Mouse (Mus musculus) testis, postnatal 14 days (tissue): ENCODE measurements around the gene Apopt1.

ENCODE experiments used
- DNase-seq: peaks from one replicate; pipeline ENCODE4 v3.0.0; 2021; ENCODE audit warnings: low spot score

Apopt1 gene

DNA sequence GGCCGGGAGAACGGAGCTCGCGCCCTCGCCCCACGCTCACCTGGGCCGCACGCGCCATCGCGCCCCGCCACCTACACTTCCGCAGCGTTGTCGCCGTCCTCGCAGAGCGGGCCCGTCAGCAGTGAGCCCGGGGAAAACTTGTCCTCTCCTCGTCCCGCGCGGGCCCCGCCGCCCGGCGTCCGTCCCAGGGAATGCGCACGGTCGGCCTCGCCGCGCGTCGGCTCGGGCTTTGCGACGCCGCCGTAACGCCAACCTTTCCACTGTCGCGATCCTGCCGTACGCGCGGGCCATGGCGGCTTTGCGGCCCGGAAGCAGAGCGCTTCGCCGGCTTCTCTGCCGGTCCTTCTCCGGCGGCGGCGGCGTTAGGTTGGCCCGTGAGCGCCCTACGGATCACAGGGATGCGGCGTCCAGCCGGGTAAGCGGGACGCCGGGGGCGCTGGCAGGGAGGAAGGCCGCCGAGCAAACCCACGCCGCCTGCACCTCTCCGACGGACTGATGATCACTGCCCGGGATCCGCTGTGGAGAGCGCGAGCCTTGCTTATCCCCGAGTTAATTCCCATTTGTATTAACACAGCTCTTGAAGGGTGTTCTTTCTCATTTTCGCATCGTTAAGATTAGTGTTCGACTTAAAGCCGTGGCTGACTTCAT, at the start of gene Apopt1, which contains the start of gene Bag5:
Gene Apopt1, plus strand, starts transcription at position 258 of the 648 bp plus-strand sequence.
Gene Bag5, minus strand, starts transcription at position 254 of the 648 bp plus-strand sequence.
- peak; percentile 91 for DNase-seq

DNA sequence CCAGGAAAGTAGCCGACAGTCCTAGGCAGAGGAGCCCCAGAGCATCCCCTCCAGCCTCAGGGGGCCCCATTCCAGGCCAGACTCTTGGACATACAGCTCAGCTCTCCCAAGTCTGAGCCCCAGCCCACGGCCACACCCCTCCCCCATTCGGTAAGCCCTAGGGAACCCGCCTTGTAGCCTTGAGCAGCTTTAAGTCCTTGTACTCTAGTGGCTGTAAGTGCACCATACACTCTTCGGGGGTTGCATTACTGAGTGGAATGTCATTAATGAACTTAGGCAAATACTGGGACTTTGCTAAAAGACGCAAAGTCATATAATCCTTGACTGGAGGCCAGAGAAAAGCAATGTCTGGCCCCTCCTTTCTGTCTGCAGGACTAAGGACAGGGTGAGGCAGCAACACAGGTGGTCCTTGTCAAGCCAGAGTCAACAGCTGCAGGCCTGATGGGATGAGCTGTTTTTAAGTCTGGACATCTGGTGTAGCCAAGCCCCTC, 48.9 kb upstream of the Apopt1 start:
- DNase-seq: peak; percentile 43

DNA sequence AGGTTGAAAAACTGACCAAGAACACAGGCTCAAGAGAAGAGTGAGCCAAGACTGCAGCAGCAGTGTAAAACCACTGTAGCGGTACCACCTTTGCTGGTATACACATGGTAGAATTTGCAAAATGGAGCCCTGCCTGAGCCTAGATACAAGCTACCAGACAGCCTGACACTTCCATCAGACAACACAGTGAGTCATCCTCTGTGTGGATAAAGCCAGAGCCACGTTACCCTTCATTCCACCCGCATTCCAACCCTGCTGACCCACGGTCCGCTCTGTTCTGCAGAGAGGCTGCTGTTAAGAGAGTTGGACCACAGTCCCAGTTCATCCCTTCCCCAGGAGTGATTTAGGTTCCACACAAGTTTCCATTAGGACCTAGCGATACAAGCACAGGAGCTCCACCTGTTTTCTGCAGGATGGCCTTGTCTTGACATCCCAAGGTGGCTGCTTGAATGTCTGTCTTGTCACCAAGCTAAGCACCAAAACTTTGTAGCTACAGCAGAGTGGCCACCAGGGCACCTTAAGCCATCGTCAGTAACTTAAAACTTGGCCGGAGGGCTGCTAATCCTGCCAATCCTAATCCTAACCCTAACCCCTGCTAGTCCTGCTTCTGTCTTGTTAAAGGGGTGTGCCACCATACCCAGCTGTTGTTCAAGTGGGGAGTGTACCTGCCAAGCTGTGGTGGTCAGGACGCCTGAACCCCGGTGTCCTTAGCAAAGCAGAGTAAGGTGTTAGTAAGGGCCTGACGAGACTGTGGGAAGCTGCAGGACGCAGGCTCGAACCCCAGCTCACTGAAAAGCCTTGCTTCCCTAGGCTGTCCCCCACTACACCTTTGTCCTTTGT, 47.8 kb upstream of the Apopt1 start:
- DNase-seq: no peak

DNA sequence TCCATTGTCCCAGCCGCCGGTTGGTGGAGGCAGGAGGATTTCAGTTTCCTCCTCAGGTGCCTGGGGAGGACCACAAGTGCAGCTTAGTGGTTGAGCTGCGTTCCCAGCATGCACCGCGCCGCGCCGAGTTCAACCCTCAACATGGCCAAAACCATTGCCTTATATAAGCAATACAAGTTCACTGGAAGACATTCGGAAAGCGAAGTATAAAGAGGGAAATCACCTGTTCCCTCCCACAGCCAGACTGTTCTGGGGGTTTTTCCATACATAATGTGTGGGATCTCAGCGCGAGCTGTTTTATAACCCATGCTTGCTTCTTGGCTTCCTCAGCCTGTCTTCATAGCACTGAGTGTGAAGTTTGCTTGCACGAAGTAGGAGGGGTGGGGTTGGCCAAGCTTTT, 46.7 kb upstream of the Apopt1 start:
- no peak for DNase-seq

DNA sequence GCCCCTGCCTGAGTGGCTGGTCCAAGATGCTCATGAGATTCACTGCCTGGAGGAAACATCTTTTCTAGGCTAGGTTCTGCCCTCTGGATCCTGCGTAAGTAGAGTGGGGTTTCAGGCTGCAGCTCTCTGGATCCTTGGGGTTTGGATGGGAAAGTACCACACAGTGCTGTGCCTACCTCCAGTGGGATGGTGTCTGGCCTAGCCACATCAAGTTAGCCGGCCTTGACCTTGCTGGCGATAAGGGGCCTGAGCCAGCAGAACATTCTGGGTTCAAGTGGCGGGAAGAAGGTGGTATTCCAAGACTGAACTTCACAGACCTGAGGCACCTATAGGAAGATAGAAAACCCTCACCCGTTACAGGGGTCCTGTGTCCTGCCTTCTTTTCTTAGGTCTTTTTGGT, 45.6 kb upstream of the Apopt1 start:
- DNase-seq: no peak

DNA sequence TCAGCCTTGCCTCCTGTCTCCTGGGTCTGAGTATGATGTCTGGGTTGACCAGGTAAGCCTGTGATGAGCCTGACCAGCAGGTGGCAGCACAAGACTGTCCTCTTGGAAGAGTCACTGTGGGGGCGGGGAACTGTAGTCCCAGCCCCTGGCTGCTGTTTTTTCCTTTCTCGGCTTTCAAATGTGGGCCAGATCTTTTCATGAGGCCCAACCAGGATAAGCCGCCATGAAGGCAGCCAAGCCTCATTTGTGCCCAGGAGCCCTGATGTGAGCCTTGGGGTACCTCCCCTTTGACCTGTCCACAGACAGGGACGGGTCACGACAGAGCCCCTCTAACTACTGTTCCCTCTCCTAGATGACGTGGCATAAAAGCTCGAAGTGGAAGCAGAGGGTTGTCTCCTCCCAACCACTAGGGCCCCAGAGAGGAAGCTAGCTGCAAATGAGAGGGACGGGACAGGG, 44.6 kb upstream of the Apopt1 start:
- peak; percentile 79 for DNase-seq

DNA sequence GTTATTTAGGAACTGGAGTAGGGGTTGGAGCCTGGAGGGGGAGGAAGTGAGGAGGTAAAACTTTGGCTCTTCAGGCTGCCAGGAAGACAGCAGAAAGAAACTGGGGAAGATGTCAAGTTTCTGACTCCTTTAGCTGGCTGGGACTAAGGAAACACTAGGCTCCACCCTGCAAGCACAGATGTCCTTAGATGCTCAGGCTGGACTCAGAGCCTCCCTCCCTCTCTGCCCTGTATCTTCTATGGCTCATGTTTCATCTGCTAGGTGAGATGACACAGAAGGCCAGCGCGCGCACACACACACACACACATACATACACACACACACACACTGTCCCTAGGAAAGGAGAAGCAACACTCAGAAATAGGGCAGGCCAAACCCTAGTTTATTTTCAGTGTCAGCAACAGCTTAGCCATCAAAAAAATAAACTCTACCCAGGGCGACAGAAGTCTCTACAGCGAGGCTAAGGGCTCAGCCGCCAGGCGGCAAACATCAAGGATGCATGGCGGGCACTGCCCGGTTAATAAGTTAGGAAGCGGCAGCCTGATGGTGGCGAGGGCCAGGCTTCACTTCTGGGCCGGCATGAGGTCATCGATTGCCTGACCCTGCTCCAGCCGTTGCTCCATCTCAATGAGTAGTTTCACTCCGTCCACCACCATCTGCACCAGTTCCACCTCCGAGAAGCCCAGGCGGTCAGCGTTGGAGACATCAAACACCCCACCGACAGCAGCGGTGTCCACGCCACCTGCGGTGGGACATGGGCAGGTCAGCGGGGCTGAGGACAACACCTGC, 43.9 kb upstream of the Apopt1 start:
- peak; percentile 41 for DNase-seq

DNA sequence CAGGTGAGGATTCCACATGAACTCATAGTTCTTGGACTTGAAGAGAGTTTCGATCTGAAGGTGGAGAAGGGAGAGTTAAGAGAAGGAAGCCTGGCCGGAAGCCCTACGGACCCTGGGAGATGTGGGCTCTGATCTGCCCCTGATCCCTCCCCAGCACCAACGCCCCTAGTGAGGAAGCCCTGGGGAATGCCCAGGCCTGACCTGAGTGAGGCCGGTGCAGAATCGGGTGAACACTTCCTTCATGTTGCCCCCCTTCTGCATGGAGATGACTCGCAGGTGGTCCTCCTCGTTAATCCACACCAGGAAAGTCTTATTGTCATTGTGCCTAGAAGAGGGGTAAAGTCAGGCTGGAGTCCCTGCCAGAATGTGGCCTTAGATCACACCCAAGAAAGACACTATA, 43.1 kb upstream of the Apopt1 start:
- no peak for DNase-seq

DNA sequence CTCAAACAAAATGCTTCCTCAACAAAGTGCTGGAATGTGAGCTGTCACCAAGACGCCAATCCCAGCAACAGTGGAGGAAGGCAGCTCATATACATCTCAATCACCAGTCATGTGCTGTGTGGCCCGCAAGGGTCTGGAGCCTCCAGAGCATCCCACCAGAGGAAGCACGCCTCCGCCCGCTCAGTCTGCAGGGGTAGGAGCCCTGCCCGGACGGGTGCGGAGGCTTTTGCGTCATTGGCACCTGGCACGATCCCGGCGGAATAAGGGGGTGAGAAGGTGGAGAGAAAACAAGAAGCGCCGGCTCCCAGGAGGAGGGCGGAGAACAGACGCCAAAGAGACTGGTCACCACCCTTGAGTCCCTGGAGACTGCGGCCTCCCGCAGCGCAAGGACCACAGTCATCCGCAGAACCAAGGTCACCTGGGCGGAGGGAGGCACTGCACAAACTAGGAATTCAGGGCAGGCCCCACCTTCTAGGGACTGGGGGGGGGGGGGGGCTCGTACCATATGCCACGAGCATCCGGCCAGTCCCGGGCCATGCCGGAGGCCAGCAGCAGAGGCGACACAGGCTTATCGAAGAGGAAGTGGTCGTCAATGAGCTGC, 42.6 kb upstream of the Apopt1 start:
- no peak for DNase-seq

DNA sequence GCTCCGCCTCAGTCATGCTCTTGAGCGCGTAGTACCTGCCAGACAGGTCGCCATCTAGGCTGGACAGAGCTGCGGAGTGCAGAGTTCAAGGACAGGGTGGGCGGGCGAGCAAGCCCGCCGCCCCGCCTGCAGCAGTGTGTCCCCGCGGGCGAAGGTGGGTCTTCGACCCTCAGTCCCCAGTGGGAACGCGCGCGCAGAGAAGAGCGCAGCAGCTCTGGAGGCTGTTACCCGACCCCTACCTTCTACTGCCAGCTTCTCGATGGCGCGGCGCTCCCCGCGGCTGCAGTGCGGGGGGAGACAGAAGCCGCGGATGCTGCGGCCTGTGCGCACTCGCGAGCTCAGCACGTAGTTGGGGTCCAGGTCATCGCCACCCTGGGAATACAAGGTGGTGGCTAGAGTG, 42.1 kb upstream of the Apopt1 start:
- no peak for DNase-seq

DNA sequence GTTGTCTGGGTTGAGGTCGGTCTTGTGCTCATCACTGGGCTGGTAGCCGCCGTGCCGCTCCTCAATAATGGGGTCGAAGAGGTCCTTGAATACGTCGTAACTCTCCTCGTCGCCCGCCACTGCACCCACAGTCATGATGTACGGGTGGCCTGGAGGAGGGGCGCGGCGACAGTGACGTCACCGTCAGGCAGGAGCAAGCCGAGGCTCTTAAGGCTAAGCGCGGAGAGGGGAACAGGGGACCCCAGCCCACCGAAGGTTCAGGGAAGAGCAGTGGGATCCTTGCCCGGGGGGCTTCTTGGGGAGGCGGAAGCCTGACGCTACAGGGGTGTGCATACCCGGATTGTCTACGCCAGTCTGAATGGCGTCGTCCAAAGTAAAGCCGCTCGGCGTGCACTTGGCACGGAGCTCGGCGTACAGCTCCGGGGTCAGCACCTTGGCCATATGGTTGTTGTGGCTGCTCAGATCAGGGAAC, 41.6 kb upstream of the Apopt1 start:
- no peak for DNase-seq

DNA sequence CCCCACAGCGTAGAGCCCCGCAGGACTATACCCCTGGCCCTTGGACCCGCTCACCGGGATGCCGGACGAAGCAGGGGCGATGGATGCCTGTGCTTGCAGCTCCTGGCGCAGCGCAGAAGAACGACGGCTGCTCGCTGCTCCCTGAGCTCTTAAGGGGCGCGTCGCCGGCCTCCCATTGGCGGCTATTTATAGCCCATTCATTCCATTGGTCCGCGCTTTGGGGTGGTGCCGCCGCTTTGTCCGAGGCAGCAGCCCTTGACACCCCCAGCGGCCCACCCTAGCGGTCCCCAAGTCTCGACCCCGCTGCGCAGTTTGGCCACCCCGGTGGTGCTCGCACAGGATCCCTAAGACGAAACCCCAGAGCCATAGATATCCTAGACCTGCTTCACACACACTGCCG, 40.9 kb upstream of the Apopt1 start, which contains the start of gene Ckb:
Gene Ckb, minus strand, starts transcription at position 163 of the 400 bp plus-strand sequence.
- peak; percentile 70 for DNase-seq

DNA sequence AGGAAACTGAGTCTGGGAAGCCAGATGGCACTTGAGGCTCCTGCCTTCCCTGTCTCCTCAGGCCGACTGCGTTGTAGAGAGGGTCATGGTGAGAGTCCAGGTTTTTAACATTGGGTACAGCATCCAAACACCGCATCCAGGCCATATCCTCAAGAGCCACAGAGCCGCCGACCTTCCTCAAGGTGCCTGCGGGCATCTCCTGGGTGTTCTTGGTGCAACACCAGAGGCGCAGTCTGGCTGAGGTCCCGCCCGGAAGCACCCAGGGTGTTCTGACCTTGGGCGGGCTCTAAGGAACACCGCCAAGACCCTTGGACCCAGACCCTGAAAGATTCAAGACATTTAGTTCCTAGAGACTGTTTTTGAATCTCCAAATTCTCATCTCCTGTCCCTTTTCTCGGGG, 40.5 kb upstream of the Apopt1 start:
- no peak for DNase-seq

DNA sequence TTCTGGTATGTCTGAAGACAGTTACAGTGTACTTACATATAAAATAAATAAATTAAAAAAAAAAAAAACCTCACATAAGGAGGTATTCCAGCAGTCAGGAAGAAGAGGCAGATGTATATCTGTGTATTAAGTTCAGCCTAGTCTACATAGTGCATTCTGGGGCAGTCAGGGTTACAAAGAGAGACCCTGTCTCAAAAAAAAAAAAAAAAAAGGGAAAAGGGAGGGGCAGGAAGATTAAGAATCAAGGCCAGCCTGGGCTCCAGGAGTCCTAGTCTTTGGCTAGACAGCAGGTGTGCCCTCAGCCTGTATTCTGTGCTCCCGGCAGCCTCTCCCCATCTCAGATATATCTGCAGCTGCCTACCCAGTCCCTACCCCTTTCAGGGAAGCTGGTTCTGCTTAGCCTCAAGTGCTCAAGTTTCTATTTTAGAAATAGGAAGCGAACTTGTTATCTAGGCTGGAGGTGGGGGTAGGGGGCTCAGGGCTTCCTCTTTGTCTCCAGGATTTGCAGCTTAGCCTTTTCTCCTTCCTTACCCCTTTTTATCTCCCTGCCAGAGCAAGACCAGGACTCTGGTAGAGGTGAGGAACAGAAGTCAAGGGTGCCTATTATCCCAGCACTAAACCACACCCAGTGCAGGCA, 38.1 kb upstream of the Apopt1 start:
- DNase-seq: no peak

DNA sequence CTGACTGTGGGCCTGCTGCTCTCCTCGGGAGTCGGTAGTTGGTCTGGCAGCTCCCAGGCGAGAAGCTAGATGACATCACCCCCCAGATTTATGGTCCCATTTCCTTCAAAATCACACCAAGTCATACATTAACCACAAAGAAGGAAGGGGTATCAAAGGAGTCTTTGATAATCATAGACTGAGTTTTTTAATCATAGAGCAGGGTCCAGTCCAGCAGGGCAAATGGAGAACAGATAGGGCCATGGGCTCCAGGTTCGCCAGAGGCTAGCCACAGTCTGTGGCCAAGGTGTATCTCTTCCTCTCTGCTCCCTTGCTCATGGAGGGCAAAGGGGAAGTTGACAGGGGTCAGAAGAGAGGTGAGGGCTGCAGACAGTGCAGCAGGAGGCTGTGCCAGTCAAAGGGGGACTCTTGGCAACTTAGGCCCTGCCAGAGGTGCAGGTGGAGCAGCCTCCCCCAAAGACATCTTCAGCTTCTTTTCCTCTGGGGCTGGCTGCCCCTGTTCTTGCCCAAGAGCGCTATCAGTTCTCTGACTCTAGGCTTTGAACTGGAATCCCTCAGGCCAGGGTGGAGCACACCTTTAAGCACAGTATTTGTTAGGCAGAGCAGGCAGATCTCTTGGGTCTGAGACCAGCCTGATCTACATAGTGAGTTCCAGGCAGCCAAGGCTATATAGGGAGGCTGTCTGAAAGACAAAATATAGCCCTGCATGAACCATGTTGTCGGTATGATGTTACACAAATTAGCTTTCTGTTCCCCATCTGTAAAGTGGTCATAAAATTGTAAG, 37.1 kb upstream of the Apopt1 start:
- DNase-seq: no peak

DNA sequence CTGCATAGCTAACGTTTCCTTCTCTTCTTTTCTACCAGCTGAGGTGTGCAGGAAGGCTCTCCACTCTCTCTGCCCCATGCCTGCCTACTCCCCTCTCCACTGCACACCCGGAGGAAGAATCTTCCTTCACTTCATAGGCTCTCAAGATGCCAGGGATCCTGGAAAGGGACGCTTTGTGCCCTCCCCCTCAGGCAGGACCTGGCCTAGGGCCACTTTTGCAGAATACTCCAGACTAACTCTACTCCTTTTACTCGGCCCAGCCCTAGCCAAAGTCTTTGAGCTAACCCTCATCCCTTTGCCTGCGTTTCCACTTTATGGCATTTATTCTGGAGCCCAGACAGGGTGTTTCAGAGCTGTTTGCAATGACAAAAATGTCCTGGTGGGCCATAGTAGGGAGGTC, 35.6 kb upstream of the Apopt1 start:
- DNase-seq: peak; percentile 50

DNA sequence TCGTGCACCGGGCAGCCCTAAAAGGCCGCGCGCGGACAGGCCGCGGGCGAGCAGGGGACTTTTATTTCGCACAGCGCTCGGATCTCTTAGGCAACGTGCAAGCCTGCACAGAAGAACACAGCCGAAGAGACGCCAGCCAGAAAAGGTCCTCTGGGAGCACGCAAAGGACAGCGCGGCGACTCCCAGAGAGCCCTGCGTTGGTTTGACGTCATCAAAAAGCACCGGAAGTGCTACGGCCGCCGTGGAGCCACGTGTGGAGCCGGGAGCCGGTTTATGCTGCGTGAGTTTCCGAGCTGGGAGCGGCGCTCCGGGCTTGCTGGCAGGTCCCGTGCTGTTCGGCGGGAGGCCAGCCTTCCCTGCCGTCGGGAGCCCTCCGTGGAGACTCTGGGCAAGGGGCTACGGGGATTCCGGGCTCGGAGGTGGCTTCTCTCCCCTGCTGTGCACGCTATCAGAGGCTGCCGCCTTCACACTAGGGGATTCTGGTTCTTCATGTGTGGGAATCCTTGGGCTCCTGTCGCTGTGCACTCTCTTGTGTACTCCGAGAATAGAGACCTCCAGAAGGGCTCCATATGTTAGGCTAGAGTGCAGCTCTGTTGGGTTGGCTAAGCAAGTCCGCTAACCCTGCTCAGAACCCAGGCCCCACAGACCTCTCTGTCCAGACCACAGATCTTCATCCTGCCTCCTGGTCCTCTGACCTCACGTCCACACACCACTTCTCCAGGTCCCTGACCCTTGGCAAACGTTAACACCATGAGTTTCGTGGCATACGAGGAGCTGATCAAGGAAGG, 35.0 kb upstream of the Apopt1 start, which contains the start of gene Trmt61a:
Gene Trmt61a, plus strand, starts transcription at position 224 of the 788 bp plus-strand sequence.
- DNase-seq: peak; percentile 90

DNA sequence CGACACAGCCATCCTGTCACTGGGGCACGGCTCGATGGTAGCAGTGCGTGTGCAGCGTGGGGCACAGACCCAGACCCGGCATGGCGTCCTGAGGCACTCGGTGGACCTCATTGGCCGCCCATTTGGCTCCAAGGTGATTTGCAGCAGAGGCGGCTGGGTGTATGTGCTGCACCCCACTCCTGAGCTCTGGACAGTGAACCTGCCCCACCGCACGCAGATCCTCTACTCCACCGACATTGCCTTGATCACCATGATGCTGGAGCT, 34.5 kb upstream of the Apopt1 start:
- DNase-seq: no peak

DNA sequence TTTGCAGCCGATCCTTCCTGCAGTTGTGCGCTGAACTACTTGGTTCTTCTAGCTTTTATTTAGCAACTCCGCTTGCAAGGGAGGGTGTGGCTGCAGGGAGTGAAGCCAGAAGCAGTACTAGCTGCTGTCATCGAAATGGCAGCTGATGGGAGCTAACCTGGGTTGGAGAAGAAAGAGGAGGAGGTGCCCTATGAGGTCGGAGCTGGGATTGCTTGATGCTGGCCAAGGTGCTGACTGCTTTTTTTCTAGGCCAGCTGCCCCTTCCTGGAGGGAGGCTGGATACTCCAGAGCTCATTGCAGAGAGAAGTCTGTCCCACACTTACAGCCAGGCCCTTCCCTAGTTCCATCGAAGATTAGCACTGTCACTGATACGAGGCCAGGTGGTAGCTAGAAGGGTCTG, 34.1 kb upstream of the Apopt1 start:
- DNase-seq: no peak

DNA sequence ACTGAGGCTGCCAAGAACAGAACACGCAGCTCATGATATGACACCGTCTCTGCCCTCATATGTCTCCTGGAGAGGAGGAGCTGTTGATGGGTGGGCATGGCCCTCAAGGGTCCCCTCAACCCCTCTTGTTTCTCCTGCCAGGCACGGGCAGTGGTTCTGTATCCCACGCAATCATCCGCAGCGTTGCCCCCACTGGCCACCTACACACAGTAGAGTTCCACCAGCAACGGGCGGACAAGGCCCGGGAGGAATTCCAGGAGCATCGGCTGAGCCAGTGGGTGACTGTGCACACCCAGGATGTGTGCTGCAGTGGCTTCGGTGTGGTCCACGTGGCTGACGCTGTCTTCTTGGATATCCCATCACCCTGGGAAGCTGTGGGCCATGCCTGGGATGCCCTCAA, 32.4 kb upstream of the Apopt1 start:
- DNase-seq: no peak
